Mouse (Mus musculus) kidney, postnatal 0 days (tissue): Measurements from ENCODE around the gene 1700016C15Rik. TPM values are rescaled to one million over a fixed set of nuclear protein-coding genes. Genes with fewer than 3 reads are reported as not detected.
A peak's percentile ranks its signal among the peaks of the same experiment; 100 is the strongest.

Experiments used
- ATAC-seq: fragments of 200-750 bp; cut with Nextera tagmentation; replicated peaks from 2 replicates; pipeline ENCODE4 v1.8.0; 2017; ENCODE audit warnings: low read depth, moderate number of reproducible peaks, moderate TSS enrichment, moderate library complexity; ENCODE audit not compliant: low FRiP score
- DNase-seq: peaks from one replicate; pipeline ENCODE4 v3.0.0-alpha.2; 2016; ENCODE audit warnings: low spot score
- H3K27ac ChIP-seq: fragments of 300-500 bp; sonication (generic); 2 replicates; pipeline ENCODE4 v1.5.1; 2014; ENCODE audit warnings: mild to moderate bottlenecking
- H3K27me3 ChIP-seq: fragments of 300-500 bp; sonication (generic); 2 replicates; pipeline ENCODE4 v1.6.1; 2014; ENCODE audit warnings: low read length, mixed read lengths; ENCODE audit not compliant: insufficient read depth
- H3K36me3 ChIP-seq: fragments of 300-500 bp; sonication (generic); 2 replicates; pipeline ENCODE4 v1.6.1; 2014; ENCODE audit warnings: low read length, mixed read lengths; ENCODE audit not compliant: insufficient read depth
- H3K4me1 ChIP-seq: fragments of 300-500 bp; sonication (generic); replicated peaks from 2 replicates; pipeline ENCODE4 v1.6.1; 2014; ENCODE audit warnings: antibody characterized with exemption, low read length, mixed read lengths; ENCODE audit not compliant: insufficient read depth
- H3K4me2 ChIP-seq: fragments of 300-500 bp; sonication (generic); 2 replicates; pipeline ENCODE4 v1.6.1; 2014; ENCODE audit warnings: mild to moderate bottlenecking, low read length, moderate library complexity, mixed read lengths
- H3K4me3 ChIP-seq: fragments of 300-500 bp; sonication (generic); replicated peaks from 2 replicates; pipeline ENCODE4 v1.5.1; 2014; ENCODE audit warnings: low read depth, low read length
- H3K9ac ChIP-seq: fragments of 300-500 bp; sonication (generic); 2 replicates; pipeline ENCODE4 v1.6.1; 2014; ENCODE audit warnings: low read depth, low read length
- H3K9me3 ChIP-seq: fragments of 300-500 bp; sonication (generic); replicated peaks from 2 replicates; pipeline ENCODE4 v1.6.1; 2016; ENCODE audit warnings: low read length, inconsistent platforms, mixed read lengths
- CTCF ChIP-seq: IDR thresholded peaks from 2 replicates; pipeline ENCODE4 v1.5.1; 2016; ENCODE audit warnings: antibody characterized with exemption, low read depth, mild to moderate bottlenecking, moderate library complexity
- WGBS: fragments of 180-500 bp; shearing (Covaris S2); extraction: QIAGEN DNeasy Blood & Tissue Kit; methylation state at CpG from one replicate; pipeline ENCODE4 v1.1.7; 2014; 5-methylcytosine and 5-hydroxymethylcytosine counted together
- polyA plus RNA-seq: library from polyadenylated mRNA; unstranded; fragments of >200 nt; fragmentation: Nextera tagmentation; extraction: Ambion mirVana; gene quantifications from 2 replicates; pipeline ENCODE4 v1.2.1, GENCODE M21; 2015

The 1700016C15Rik gene
- polyA plus RNA-seq, 1 experiment from 2014 or later = 9.1 TPM

GRCm38 (mm10) chr1:177795421-177796192 is 66.0 kb downstream of the 1700016C15Rik start:
- H3K4me1 ChIP-seq = peaks cover 4% of the 10 kb centered on the region
- DNase-seq (peak; percentile 59), ATAC-seq (no peak; the same call in 1 of the 2 replicates)
- under 1% methylated on average over 41 of the region's 41 CpGs for WGBS
- peak overlapping the region; percentile 98 for H3K27ac ChIP-seq
- no peak for TF ChIP-seq CTCF
- H3K27me3 ChIP-seq = no peaks in the 10 kb centered on the region
- H3K9me3 ChIP-seq = no peaks in the 10 kb centered on the region
- peak overlapping the region; percentile 74 for H3K4me2 ChIP-seq
- no peaks in the 10 kb centered on the region for H3K36me3 ChIP-seq
- peak overlapping the region; percentile 89 for H3K9ac ChIP-seq
- H3K4me3 ChIP-seq = peak overlapping the region; percentile 92

- ATAC-seq (peak; percentile 100), DNase-seq (peak; percentile 99)
Measured at GRCm38 (mm10) chr1:177796193-177796939, 66.8 kb downstream of the 1700016C15Rik start, which contains the start of gene Adss. TSS of gene Adss (minus strand) at chr1:177796511.

GRCm38 (mm10) chr1:177797151-177797755 is 67.6 kb downstream of the 1700016C15Rik start:
- Histone ChIP-seq H3K36me3 (no peaks in the 10 kb centered on the region), H3K27me3 (no peaks in the 10 kb centered on the region), H3K4me1 (peaks cover 4% of the 10 kb centered on the region; the same call in 1 of the 2 replicates), H3K9ac (no peak overlapping the region), H3K9me3 (no peaks in the 10 kb centered on the region), H3K27ac (no peak overlapping the region), H3K4me2 (no peak overlapping the region), H3K4me3 (no peak overlapping the region)
- peak; percentile 44; the same call in 1 of the 2 replicates for TF ChIP-seq CTCF
- DNase-seq (no peak), ATAC-seq (no peak)
- 69% methylated on average over 8 of the region's 8 CpGs for WGBS

More at GRCm38 (mm10) chr1:177796193-177796939, 66.8 kb downstream of the 1700016C15Rik start, which contains the start of gene Adss:
- Histone ChIP-seq H3K4me2 (peak within 1 kb of the TSS; percentile 74), H3K36me3 (no peaks in the 10 kb centered on the region), H3K9me3 (no peaks in the 10 kb centered on the region), H3K4me3 (peak within 1 kb of the TSS; percentile 92), H3K4me1 (peaks cover 4% of the 10 kb centered on the region), H3K9ac (peak within 1 kb of the TSS; percentile 89), H3K27me3 (no peaks in the 10 kb centered on the region), H3K27ac (peak within 1 kb of the TSS; percentile 98)
- no peak for TF ChIP-seq CTCF
- WGBS = 0% methylated on average over 52 of the region's 64 CpGs

Other genes starting within 250 kb of the 1700016C15Rik start
- gene Adss, start 66.7 kb downstream of the 1700016C15Rik start, polyA plus RNA-seq = 51.1 and 53.5 TPM in 2 replicates